Mouse (Mus musculus) adrenal gland, postnatal 4 days (tissue): ENCODE results near the gene Wnt7b. TPM values are rescaled to one million over a fixed set of nuclear protein-coding genes. Genes with fewer than 3 reads are reported as not detected.

Experiments used
- DNase-seq, 2 experiments: peaks; one replicate each; pipeline ENCODE4 v3.0.0; 2021 to 2022; ENCODE audit warnings: low spot score in 2 of 2, mixed read lengths in 2 of 2
- total RNA-seq, 2 experiments: library from RNA; stranded (reverse); gene quantifications; 2 replicates each; pipeline ENCODE4 v1.2.3; 2021

Gene Wnt7b
- total RNA-seq, 2 experiments from 2014 or later, result 0.40 to 1.8 TPM

GRCm38 (mm10) chr15:85572619-85573254 is 9.5 kb downstream of the Wnt7b start:
- no peak for DNase-seq

- no peak for DNase-seq
Observed at GRCm38 (mm10) chr15:85569995-85570734, 12.1 kb downstream of the Wnt7b start.

- no peak for DNase-seq
Observed at GRCm38 (mm10) chr15:85569167-85569797, 13.0 kb downstream of the Wnt7b start.

- no peak for DNase-seq
Observed at GRCm38 (mm10) chr15:85568402-85568801, 13.9 kb downstream of the Wnt7b start.

GRCm38 (mm10) chr15:85564966-85565365 is 17.3 kb downstream of the Wnt7b start:
- DNase-seq, result no peak

- no peak for DNase-seq
Observed at GRCm38 (mm10) chr15:85564034-85564769, 18.1 kb downstream of the Wnt7b start.

- no peak for DNase-seq
Observed at GRCm38 (mm10) chr15:85561953-85562352, 20.3 kb downstream of the Wnt7b start.

GRCm38 (mm10) chr15:85560830-85561229 is 21.4 kb downstream of the Wnt7b start:
- no peak for DNase-seq

- DNase-seq, result no peak
Observed at GRCm38 (mm10) chr15:85558840-85559540, 23.3 kb downstream of the Wnt7b start.

GRCm38 (mm10) chr15:85555799-85556198 is 26.5 kb downstream of the Wnt7b start:
- DNase-seq, result no peak

- DNase-seq, result no peak
Observed at GRCm38 (mm10) chr15:85553421-85553820, 28.9 kb downstream of the Wnt7b start.

GRCm38 (mm10) chr15:85546500-85546899 is 35.8 kb downstream of the Wnt7b start:
- no peak for DNase-seq

- no peak for DNase-seq
Observed at GRCm38 (mm10) chr15:85545369-85545768, 36.9 kb downstream of the Wnt7b start.

- DNase-seq, result no peak
Observed at GRCm38 (mm10) chr15:85538170-85538569, 44.1 kb downstream of the Wnt7b start.

- DNase-seq, result no peak
Observed at GRCm38 (mm10) chr15:85537151-85537550, 45.1 kb downstream of the Wnt7b start.

- DNase-seq, result no peak
Observed at GRCm38 (mm10) chr15:85534646-85535045, 47.6 kb downstream of the Wnt7b start.

- no peak for DNase-seq
Observed at GRCm38 (mm10) chr15:85534215-85534614, 48.1 kb downstream of the Wnt7b start.

GRCm38 (mm10) chr15:85532063-85532462 is 50.2 kb downstream of the Wnt7b start:
- no peak for DNase-seq

GRCm38 (mm10) chr15:85529911-85530310 is 52.4 kb downstream of the Wnt7b start:
- no peak for DNase-seq

- DNase-seq, result no peak
Observed at GRCm38 (mm10) chr15:85524404-85524950, 57.8 kb downstream of the Wnt7b start.
